Mouse (Mus musculus) forelimb bud, embryonic 11.5 days (tissue): ENCODE data around the gene Nfatc3.

ENCODE experiments used
- DNase-seq: peaks from one replicate; pipeline ENCODE4 v3.0.0-alpha.2; 2012; ENCODE audit warnings: low read depth, low spot score

Nfatc3 gene

DNA sequence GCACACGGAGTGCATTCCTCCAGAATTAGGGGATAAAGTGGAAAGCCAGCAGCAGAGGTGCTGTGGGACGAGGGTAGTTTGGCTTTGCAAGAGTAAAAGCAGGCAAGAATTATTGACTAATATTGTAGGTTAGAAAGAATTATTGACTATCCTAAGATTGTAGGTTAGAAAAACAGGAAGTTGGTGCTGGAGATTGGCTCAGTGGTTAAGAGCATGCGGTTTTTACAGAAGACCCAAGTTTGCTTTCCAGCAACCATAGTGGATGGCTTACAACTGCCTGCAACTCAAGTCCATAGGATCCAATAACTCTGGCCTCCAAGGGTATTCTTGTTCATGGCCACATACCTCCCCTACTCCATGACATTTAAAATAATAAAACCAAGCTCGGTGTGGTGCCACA lies 87.4 kb downstream of the Nfatc3 start:
- DNase-seq, result no peak

DNA sequence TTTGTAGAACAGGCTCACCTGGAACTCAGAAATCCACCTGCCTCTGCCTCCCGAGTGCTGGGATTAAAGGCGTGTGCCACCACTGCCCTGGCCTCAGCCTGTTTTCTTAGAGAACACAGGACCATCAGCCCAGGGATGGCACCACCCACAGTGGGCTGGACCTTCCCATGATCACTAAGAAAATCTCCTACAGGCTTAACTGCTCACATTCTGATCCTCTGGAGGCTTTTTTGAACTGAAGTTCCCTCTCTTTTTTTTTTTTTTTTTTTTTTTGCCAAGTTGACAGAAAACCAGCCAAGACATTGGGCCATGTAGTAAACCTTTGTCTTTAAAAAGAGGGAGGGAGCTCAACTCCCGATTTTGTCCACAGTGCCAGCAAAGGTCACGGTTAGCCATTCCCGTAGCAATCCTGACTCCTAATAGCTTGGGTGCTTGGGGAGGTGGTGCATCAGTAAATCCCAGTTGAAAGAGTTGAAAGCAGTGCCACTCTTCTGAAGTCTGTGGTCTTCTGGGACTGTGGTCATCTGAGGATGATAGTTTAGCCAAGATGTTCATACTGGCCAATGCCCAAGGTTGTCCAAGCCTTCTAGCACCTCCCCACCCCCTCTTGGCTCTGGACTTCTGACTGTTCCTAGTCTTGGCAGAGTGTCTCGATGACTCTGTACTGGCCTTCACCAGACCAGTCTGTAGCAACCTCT lies 89.4 kb downstream of the Nfatc3 start:
- DNase-seq, result no peak

DNA sequence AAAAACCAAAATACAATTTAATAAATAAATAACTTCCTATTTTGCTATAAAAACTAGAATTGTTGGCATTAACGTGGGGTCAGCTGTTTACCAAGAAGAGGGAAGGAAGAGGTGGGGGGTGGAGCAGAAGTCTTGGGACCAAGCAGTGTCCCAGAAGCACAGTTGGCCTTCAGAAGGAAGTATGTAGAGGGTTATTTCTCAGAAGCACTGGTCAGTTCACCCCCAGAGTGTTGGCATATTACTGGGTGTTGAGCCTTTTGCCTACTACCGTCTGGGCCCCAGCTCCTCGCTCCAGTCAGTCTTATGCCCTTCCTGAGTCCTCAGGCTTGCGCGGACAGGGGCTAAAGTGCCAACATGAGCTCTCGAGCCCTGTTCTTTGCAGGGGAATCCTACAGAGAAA lies 90.4 kb downstream of the Nfatc3 start:
- DNase-seq, result no peak

DNA sequence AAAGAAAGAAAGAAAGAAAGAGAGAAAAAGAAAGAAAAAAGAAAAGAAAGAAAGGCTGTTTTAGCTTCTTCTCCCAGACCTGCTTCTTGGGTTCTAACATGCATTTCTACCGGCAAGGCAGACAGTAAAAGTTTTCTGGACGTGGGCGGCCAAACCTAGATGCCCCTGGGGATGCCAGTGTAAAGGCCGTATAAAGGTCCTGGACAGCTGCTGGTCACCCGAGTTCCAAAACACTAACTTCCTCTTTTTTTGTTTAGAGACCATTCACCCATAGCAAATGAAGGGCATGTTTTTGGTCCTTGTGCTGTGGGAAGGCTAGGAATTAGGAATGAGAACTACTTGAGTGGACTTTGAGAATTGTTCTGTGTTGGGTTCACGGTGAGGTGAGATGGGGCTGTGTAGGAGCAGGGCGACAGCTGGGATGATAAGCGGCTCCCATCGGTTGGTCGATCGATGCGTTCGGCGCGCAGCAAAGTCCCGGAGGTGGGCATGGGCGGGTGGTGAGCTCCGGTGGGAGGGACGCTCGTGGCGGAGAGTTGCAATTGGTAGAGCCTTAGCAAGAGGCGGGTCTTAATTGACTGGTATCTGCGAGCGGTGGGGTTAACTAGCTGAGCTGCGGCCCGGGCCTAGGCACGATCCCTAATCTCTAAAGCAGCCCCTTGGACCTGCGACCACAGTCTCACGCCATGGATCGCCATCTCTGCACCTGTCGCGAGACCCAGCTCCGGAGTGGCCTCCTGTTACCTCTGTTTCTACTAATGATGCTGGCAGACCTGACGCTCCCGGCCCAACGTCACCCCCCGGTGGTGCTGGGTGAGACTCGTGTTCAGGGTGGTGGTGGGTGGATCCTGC lies 91.4 kb downstream of the Nfatc3 start, which contains the start of gene Pla2g15:
Gene Pla2g15, plus strand, starts transcription at position 599 of the 852 bp plus-strand sequence.
- DNase-seq, result peak; percentile 91

DNA sequence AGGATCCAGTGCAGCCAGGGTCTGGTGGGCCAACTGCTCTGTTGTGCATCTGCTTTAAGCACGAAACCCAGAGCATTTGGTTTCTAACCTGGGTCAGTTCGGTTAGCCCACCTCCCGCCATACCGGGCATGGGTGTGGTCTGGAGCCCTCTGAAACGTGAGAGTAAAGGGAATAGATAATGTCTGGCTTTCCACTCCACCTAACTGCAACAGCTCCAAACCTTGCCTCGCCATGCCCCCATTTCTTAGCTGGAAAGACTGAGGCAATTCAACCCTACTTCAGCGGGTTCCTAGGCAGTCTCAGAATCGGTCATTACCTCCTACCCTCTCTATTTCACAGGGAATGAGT lies 92.0 kb downstream of the Nfatc3 start:
- DNase-seq, result no peak

DNA sequence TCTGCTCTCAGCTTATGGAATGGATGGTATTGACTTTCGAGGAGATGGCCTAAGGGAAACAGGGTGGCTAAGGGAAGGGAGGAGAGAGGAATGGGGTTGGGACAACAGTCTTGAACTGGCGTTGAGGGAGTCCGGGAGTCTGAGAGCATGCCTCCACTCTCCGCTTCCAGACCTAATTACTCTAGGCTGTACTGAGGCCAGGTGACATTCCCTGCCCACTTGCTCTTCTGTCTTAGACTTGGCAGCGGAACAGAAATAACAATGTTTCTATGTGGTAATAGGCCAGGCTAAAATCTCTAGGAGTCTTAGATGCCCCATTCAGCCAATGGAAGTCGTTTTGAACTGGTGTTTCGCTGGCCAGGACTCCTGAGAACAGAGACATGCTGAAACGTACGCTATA lies 92.4 kb downstream of the Nfatc3 start:
- no peak for DNase-seq

DNA sequence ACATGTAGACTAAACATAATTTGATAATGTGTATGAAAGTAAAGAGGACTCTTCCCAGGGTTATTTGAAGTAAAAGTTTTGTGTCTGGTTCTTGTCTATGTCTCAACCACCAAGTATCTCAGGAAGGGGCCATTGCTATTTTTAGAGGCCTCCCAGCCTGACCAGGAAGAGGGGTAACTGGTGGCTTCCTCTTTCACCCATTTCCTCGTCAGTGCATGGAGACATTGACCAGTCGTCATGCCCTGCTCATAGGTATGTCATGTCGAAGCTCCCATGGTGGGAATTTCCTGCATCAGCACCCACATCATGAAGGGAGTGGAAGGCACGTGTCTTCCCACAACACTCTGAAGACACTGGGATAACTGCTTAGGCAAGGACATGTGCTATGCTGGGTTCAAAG lies 94.2 kb downstream of the Nfatc3 start:
- no peak for DNase-seq

DNA sequence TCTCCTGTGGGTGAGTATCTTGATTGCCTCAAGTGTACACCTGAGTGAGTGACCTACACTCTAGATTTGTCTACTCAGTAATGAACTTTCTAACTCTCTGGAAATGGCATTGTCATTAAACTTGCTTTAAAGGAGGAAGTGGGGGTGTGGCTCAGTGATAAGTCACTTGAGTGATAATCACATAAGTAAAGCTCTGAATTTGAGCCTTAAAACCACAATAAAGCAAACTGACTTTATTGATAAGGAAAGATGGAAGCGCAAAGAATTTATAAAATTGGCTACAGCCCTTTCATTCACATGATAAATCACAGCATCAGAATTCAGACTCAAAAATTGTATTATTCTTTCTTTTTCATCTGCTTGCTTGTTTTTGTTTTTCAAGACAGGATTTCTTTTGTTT lies 98.8 kb downstream of the Nfatc3 start:
- no peak for DNase-seq

DNA sequence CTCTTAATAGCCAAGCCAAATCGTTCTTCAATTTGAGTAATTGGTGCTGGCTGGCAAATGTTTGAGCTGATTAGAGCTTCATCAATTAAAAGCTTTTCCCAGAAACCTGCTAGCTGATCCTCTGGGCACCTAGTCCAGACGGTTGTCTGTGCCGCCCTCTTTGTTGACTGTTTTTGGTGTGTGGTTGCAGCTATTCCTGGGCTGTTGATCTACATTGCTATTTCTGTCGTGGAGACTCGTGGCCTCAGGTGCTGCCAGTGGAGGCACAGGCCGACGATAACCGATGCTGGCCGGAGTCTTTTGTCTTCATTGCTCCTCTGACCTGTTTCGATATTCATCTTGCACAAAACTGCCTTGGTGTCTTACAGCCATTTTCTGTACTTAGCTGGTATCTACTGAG lies 99.7 kb downstream of the Nfatc3 start:
- DNase-seq, result no peak

DNA sequence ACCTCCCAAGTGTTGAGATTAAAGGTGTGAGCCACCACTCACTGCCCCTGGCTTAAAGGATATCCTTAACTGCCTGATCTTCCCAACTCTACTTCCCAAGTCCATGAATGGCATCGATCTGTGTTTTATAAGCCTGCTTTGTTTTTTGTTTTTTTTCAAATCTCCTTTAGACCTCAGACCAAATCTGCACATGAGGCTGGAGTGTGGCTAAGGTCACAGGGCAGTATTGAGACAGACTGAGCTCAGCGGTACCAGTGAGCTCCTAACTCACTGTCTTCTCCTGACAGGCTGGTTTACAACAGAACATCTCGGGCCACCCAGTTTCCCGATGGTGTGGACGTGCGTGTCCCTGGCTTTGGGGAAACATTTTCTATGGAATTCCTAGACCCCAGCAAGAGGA lies 101.2 kb downstream of the Nfatc3 start:
- DNase-seq, result no peak

DNA sequence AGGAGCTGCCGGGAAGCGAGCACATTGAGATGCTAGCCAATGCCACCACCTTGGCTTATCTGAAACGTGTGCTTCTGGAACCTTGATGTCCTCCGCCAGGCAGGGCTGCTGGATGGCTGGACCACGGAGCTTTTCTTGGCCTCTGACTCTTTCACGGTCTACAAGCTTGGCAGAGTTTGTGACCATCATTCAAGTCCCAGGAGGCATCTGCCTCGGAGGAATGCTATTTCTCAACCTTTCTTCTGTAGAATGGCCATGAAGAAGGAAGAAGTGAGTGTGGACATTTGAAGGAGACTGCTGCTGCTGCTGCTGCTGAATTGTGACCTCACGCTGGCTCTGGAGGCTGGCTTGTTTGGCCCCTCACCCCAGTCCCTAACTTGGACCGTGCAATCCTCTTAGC lies 104.6 kb downstream of the Nfatc3 start:
- no peak for DNase-seq

DNA sequence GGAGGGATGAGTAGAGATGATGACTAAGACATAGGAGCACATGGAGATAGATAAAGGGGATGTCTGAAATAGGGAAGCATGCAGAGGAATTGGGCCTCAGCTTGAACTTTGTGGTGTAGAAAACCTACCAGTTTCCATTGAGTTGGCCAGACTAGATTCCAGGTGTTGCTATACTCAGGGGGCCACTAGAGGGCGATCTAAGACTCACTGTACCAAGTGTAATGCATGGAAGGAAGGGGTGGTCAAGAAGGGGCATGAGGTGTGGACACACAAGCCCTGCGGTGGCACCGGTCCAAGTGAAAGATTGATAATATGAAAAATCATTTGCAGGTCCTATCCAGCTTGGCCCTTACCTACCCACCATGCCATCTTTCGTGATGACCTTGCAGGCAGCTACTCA lies 106.8 kb downstream of the Nfatc3 start:
- DNase-seq, result peak; percentile 61

DNA sequence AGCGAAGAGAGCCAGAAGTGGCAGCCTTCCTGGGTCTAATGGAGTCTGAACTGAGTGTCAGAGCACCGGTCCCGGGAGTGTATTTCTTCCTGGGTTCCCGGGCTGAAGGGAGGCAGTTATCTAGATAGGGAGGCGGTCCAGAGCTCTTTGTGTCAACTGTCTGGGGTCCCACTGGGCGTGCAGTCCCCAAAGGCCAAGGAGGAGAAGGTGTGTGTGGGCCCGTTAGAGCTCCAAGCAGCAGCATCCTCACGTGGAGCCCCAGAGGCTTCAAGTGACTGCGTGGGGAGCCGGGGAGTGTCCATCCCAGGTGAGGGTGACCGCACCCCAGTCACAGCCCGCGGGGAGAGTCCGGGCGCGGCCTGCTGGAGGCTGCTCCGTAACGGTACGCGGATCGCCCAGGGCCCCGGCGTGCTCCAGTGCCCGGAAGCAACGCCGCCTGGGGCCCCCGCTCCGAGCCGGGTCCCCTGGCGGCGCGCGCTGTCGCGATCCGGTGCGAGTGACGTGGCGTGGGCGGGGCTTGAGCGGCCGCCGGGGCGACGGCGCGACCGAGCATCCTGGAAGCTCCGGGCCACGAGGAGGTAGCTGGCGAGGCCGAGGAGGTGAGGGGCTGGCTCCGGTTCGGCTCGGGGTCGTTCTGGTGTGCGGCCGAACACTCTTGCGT lies 109.8 kb downstream of the Nfatc3 start, which contains the start of gene Slc7a6:
Gene Slc7a6, plus strand, starts transcription at position 502 of the 661 bp plus-strand sequence.
- DNase-seq, result peak; percentile 71

DNA sequence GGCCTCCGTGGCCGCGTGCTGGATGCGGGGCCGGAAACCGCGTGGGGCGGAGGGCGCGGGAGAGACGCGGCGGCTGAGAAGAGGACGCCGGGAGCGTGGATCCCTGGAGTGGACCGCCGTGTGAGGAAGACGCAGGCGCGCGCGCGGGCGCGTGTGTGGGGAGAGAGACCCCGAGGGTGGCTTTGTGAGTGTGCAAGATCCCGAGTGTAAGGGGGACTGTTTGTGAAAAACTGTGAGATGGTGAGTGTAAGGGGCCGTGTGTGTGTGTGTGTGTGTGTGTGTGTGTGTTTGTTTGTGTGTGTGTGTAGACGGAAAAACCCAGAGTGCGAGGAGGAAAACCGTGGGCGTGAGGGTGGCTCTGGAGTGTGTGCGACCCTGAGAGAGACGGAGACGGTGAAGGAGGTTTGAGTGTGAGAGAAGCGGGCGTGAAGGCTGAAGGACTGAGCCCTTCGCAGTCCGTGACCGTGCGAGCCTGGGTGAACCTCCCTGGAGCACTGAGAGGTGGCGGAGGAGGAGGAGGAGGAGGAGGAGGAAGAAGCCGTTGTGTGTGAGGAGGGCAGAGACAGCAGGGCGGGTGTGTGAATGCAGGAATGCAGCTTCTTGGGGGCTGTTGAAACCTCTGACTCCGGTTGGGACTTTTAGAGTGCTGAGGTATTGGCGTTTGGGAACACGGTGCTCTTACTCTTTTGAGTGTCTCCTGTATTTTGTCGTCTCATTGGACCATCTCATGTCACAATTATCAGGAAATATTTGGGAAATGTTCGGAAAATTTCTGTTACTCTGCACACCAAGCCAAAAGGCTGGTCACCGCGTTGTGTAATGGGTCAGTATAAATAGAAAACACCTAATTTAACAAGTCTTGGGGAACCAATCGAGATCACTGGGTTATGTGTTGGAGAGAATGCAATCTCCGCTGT lies 110.6 kb downstream of the Nfatc3 start:
- peak; percentile 35 for DNase-seq

DNA sequence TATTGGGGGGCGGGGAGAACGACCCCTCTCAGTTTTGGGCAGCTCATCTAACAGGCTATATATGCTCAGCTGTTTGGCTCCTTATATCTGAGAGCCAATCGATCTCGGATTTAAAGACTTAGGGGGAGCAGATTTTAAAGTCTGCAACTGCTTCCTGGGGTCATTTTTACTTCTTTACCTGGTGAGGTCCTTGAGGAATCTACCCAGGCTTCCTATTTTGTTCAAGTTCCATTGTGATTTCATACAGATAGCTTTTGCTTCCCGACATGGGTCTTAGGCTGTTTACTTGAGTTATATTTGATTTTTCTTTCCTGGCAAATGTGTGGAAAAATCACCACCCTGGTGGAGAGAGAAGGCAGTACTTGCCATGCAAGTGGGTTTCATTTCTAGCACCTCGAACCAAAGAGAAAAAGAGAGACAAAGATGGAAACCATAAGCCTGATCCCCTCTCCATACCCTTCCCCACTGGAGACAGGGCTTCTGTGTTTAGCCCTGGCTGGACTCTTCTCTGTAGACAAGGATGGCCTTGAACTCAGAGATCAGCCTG lies 111.4 kb downstream of the Nfatc3 start:
- peak; percentile 17 for DNase-seq

DNA sequence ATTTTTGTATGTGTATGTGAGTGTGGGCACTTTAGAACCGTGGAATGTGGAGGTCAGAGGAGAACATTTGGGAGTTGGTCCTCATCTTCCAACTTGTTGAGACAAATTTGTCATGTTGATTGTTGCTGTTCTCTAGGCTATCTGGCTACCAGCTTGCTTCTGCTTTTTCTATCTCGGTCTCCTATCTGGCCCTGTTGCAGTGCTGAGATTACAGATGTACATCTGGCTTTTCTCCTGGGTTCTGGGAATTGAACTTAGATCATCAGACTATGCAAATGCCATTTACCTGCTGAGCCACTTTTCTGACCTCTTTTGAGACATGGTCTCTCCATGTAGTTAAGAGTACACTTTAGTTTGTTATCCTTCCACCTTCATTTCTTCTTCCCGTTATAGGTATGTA lies 114.9 kb downstream of the Nfatc3 start:
- DNase-seq, result no peak

DNA sequence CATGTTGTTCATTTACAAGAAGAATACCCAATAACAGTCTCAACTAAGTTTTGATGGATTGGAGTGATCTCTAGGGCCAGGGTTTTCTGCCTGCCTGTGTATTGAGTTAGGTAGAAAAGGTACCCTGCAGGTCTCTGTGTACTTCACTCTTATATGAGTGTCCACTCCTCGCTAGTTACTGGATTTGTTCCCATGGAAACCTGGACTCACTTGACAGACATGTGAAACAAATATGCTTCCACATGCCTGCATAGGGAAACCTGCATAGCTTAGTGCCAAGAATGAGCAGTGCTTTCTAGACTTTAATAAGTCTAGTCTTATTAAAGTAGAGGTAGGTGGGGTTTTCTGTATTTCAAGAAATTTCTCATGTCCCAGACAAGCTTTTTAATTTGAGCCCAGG lies 118.3 kb downstream of the Nfatc3 start:
- no peak for DNase-seq

DNA sequence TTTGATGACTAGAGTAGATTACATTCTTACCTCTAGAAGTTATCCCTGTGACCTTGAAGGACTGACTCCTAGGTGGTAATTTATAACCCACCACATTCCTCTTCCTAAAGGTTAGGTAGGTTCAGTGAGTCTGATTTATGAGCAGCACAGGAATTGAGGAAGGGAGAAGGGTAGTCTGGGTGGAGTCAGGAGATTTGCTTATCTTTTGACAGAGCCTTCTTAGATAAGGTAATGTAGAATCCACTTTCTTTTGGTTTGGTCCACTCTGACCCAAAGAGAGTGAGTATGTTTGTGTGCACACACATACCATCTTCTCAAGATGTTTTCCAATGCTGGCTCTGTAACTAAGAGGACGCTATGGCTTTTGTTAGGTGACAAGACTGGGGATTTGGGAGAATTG lies 119.0 kb downstream of the Nfatc3 start:
- DNase-seq, result no peak

DNA sequence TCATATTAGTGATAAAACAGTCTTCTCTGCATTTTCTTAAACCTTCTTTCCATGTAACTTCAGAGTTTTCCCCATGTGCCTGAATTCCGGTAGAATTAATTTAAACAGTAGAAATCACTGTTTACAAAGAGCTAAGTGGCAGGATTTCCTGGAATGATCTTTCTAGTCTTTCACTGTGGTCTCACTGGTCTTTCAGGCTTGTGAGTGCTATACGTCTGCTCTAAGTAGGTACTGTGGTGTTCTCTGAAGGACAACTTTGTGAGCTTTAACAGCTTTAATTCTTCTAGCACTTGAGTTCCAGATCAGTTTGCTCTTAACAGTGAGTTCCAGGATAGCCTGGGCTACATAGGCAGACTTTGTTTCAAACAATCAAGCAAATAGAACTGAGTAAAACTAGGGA lies 119.8 kb downstream of the Nfatc3 start:
- DNase-seq, result no peak
